Mouse (Mus musculus) spleen, adult 2 months (tissue): ENCODE results near the gene Gm16181.

Source experiments
- CTCF ChIP-seq: fragments of 200-500 bp; IDR thresholded peaks from 2 replicates; pipeline ENCODE4 v1.5.1; 2011; ENCODE audit warnings: mild to moderate bottlenecking, inconsistent platforms; ENCODE audit not compliant: insufficient read depth, insufficient read length, insufficient replicate concordance; ENCODE audit errors: extremely low read depth
- POLR2A ChIP-seq: fragments of 200-500 bp; IDR thresholded peaks from 2 replicates; pipeline ENCODE4 v1.6.1; 2011; ENCODE audit warnings: low read depth, low read length, inconsistent platforms

DNA sequence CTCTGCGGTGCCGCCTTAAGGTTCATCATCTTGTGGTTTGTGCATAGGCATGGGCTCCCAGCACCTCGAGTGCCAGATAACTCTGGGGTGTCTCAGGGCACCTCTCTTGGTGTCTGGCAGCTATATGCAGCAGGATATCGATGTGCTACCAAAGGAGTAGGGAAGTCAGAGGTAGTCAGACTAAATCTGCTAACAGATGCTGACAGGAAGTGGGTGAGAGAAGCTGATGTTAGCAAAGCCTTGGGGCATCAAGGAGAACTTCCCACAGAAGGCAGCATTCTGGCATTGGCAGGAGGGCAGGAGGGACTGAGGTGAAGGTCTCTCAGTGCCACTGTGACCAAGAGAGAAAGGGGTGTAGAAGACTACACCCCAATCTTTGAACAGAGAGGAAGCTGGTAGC is 30.5 kb upstream of the Gm16181 start:
- TF ChIP-seq POLR2A (peak; percentile 5), CTCF (no peak)
